Mouse (Mus musculus) kidney, postnatal 0 days (tissue): Measurements from ENCODE around the gene Itpa. TPM values are rescaled to one million over a fixed set of nuclear protein-coding genes. Genes with fewer than 3 reads are reported as not detected.

ENCODE experiments used
- ATAC-seq: fragments of 200-750 bp; cut with Nextera tagmentation; replicated peaks from 2 replicates; pipeline ENCODE4 v1.8.0; 2017; ENCODE audit warnings: low read depth, moderate number of reproducible peaks, moderate TSS enrichment, moderate library complexity; ENCODE audit not compliant: low FRiP score
- DNase-seq: peaks from one replicate; pipeline ENCODE4 v3.0.0-alpha.2; 2016; ENCODE audit warnings: low spot score
- H3K27ac ChIP-seq: fragments of 300-500 bp; sonication (generic); 2 replicates; pipeline ENCODE4 v1.5.1; 2014; ENCODE audit warnings: mild to moderate bottlenecking
- H3K27me3 ChIP-seq: fragments of 300-500 bp; sonication (generic); 2 replicates; pipeline ENCODE4 v1.6.1; 2014; ENCODE audit warnings: low read length, mixed read lengths; ENCODE audit not compliant: insufficient read depth
- H3K36me3 ChIP-seq: fragments of 300-500 bp; sonication (generic); 2 replicates; pipeline ENCODE4 v1.6.1; 2014; ENCODE audit warnings: low read length, mixed read lengths; ENCODE audit not compliant: insufficient read depth
- H3K4me1 ChIP-seq: fragments of 300-500 bp; sonication (generic); replicated peaks from 2 replicates; pipeline ENCODE4 v1.6.1; 2014; ENCODE audit warnings: antibody characterized with exemption, low read length, mixed read lengths; ENCODE audit not compliant: insufficient read depth
- H3K4me2 ChIP-seq: fragments of 300-500 bp; sonication (generic); 2 replicates; pipeline ENCODE4 v1.6.1; 2014; ENCODE audit warnings: mild to moderate bottlenecking, low read length, moderate library complexity, mixed read lengths
- H3K4me3 ChIP-seq: fragments of 300-500 bp; sonication (generic); replicated peaks from 2 replicates; pipeline ENCODE4 v1.5.1; 2014; ENCODE audit warnings: low read depth, low read length
- H3K9ac ChIP-seq: fragments of 300-500 bp; sonication (generic); 2 replicates; pipeline ENCODE4 v1.6.1; 2014; ENCODE audit warnings: low read depth, low read length
- H3K9me3 ChIP-seq: fragments of 300-500 bp; sonication (generic); replicated peaks from 2 replicates; pipeline ENCODE4 v1.6.1; 2016; ENCODE audit warnings: low read length, inconsistent platforms, mixed read lengths
- CTCF ChIP-seq: IDR thresholded peaks from 2 replicates; pipeline ENCODE4 v1.5.1; 2016; ENCODE audit warnings: antibody characterized with exemption, low read depth, mild to moderate bottlenecking, moderate library complexity
- WGBS: fragments of 180-500 bp; shearing (Covaris S2); extraction: QIAGEN DNeasy Blood & Tissue Kit; methylation state at CpG from one replicate; pipeline ENCODE4 v1.1.7; 2014; 5-methylcytosine and 5-hydroxymethylcytosine counted together
- polyA plus RNA-seq: library from polyadenylated mRNA; unstranded; fragments of >200 nt; fragmentation: Nextera tagmentation; extraction: Ambion mirVana; gene quantifications from 2 replicates; pipeline ENCODE4 v1.2.1, GENCODE M21; 2015

The Itpa gene
- polyA plus RNA-seq, 1 experiment from 2014 or later = 99.2 TPM

DNA sequence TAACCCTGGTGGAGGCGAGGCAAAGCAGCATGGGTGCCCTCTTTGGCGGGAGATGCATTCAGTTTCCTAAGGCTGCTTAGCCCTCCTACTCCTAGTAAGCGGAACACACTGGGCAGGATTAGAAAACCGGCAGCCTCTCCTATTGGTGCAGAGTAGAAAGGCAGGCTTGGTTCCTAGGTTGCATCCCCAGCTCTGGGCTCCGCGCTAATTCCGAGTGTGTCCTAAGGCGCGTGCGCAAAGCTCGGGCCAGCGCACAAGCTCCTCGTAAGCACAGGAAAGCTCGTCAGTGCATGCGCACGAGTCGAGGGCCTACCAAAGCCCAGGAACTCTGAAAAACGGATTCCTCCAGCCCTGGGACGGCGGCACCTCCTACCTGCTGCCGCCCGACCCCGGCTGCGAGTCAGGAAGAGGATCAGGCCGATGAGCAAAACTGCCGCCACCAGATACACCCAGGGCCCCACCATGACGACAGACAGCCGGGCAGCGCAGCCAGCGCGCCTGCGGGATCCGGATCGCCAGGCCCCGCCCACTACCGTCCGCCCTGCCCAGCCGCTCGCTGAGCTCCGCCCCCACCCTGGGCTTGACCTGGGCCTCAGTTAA is 3.2 kb upstream of the Itpa start, which contains the start of gene Ddrgk1:
Ddrgk1 (minus strand) TSS at position 558 of the 600 bp plus-strand sequence.
- Histone ChIP-seq H3K4me1 (no peaks in the 10 kb centered on the region; the same call in 1 of the 2 replicates), H3K36me3 (peaks cover 23% of the 10 kb centered on the region; the same call in 1 of the 2 replicates), H3K9ac (peak within 1 kb of the TSS; percentile 94), H3K9me3 (no peaks in the 10 kb centered on the region), H3K4me3 (peak within 1 kb of the TSS; percentile 59), H3K27ac (peak within 1 kb of the TSS; percentile 99), H3K4me2 (peak within 1 kb of the TSS; percentile 64), H3K27me3 (no peaks in the 10 kb centered on the region)
- ATAC-seq = peak; percentile 96
- DNase-seq = peak; percentile 98
- WGBS = under 1% methylated on average over 39 of the region's 40 CpGs
- peak; percentile 34; the same call in 1 of the 2 replicates for TF ChIP-seq CTCF

DNA sequence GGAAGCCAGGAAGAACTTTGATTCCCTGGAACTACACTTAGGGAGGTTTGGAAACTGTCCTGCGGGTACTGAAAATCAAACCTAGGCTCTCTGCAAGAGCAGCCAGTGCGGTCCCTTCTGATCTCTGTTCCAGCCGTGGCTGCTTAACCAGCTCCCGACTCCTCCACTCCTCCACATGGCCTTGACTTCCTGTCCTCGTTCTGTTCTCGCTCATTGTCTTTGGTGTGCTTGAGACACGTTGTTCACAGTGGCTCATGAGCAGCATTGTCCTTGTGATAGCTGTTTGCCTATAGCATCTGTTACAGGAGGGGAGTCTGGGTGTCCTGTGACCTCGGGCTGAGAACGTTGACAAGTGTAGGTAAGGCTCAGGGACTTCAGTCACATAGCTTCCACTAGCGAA is 9.8 kb downstream of the Itpa start:
- DNase-seq (peak; percentile 53), ATAC-seq (peak; percentile 29; the same call in 1 of the 2 replicates)
- H3K4me2 ChIP-seq = no peak overlapping the region
- H3K9ac ChIP-seq = no peak overlapping the region
- H3K4me1 ChIP-seq = no peaks in the 10 kb centered on the region
- peaks cover 68% of the 10 kb centered on the region for H3K36me3 ChIP-seq
- no peak overlapping the region for H3K4me3 ChIP-seq
- no peak overlapping the region for H3K27ac ChIP-seq
- TF ChIP-seq CTCF = no peak
- no peaks in the 10 kb centered on the region for H3K27me3 ChIP-seq
- no peaks in the 10 kb centered on the region for H3K9me3 ChIP-seq
- 39% methylated on average over 10 of the region's 10 CpGs for WGBS

- no peak for TF ChIP-seq CTCF
- Histone ChIP-seq H3K27me3 (no peaks in the 10 kb centered on the region), H3K4me1 (no peaks in the 10 kb centered on the region), H3K9me3 (no peaks in the 10 kb centered on the region), H3K4me2 (no peak overlapping the region), H3K36me3 (peaks cover 55% of the 10 kb centered on the region), H3K9ac (no peak overlapping the region), H3K27ac (no peak overlapping the region), H3K4me3 (no peak overlapping the region)
- 70% methylated on average over 12 of the region's 12 CpGs for WGBS
- ATAC-seq = no peak
- DNase-seq = no peak
Observed at GRCm38 (mm10) chr2:130679154-130679553, 11.7 kb downstream of the Itpa start.

- 50% methylated on average over 6 of the region's 6 CpGs for WGBS
- Histone ChIP-seq H3K4me3 (no peak overlapping the region), H3K27me3 (no peaks in the 10 kb centered on the region), H3K4me2 (no peak overlapping the region), H3K27ac (0 out of 2 replicates have a peak overlapping the region, but pooled peaks have one; percentile 10), H3K9me3 (no peaks in the 10 kb centered on the region), H3K36me3 (peaks cover 55% of the 10 kb centered on the region), H3K9ac (no peak overlapping the region), H3K4me1 (no peaks in the 10 kb centered on the region)
- TF ChIP-seq CTCF = no peak
- ATAC-seq (no peak; the same call in 1 of the 2 replicates), DNase-seq (peak; percentile 73)
Observed at GRCm38 (mm10) chr2:130679899-130680298, 12.5 kb downstream of the Itpa start.

GRCm38 (mm10) chr2:130681531-130681930 is 14.1 kb downstream of the Itpa start:
- 89% methylated on average over 3 of the region's 3 CpGs for WGBS
- Histone ChIP-seq H3K36me3 (peaks cover 38% of the 10 kb centered on the region), H3K9ac (no peak overlapping the region), H3K4me1 (no peaks in the 10 kb centered on the region), H3K9me3 (no peaks in the 10 kb centered on the region), H3K4me2 (no peak overlapping the region), H3K27ac (no peak overlapping the region), H3K4me3 (no peak overlapping the region), H3K27me3 (no peaks in the 10 kb centered on the region)
- ATAC-seq (no peak), DNase-seq (no peak)
- TF ChIP-seq CTCF = no peak

DNA sequence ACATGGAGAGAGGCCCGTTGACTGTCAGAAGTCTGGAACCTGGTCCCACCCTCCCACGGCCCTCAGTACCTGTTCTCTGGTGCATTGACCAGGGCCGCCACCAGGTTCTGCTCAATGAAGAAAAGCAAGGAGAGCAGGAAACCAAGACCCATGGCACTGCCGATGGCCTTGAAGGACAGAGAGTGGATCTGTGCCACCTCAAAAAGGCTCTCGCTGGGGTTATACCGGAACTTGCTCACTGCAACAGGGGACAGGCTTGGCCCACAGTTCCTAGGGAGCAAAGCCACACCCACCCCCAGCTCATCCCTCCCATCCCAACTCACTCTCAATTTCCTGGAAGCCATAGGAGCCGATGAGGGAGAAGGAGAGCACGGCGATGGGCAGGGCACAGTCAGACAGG is 18.0 kb downstream of the Itpa start:
- Histone ChIP-seq H3K9ac (no peak overlapping the region), H3K36me3 (peaks cover 14% of the 10 kb centered on the region), H3K9me3 (no peaks in the 10 kb centered on the region), H3K4me3 (no peak overlapping the region), H3K4me2 (no peak overlapping the region), H3K4me1 (no peaks in the 10 kb centered on the region), H3K27ac (no peak overlapping the region), H3K27me3 (no peaks in the 10 kb centered on the region)
- DNase-seq (no peak), ATAC-seq (no peak)
- TF ChIP-seq CTCF = no peak
- 86% methylated on average over 9 of the region's 9 CpGs for WGBS
